Mouse (Mus musculus): ENCODE measurements around the gene Gm37240. TPM values are rescaled to one million over a fixed set of nuclear protein-coding genes. Genes with fewer than 3 reads are reported as not detected.

Gene Gm37240
- polyA plus RNA-seq, 1 experiment from 2014 or later = 12.7 TPM

- Histone ChIP-seq H3K36me3 (no peaks in the 10 kb centered on the region), H3K4me2 (no peak overlapping the region), H3K27ac (no peak overlapping the region), H3K9ac (no peak overlapping the region), H3K9me3 (replicated peaks) (no peaks in the 10 kb centered on the region), H3K27me3 (no peaks in the 10 kb centered on the region), H3K4me1 (replicated peaks) (no peaks in the 10 kb centered on the region), H3K4me3 (no peak overlapping the region)
- ATAC-seq (replicated peaks; ENCODE audit: insufficient number of reproducible peaks, insufficient read depth, low FRiP score, low read depth) = no peak
- 82% methylated on average over 5 of the region's 5 CpGs for WGBS
These were observed 723.9 kb downstream of the Gm37240 start for GRCm38 (mm10) chr3:85163396-85163795.

- Histone ChIP-seq H3K9ac (no peak overlapping the region), H3K4me3 (no peak overlapping the region), H3K36me3 (no peaks in the 10 kb centered on the region), H3K9me3 (replicated peaks) (no peaks in the 10 kb centered on the region), H3K27ac (no peak overlapping the region), H3K4me1 (replicated peaks) (no peaks in the 10 kb centered on the region), H3K4me2 (no peak overlapping the region), H3K27me3 (no peaks in the 10 kb centered on the region)
- ATAC-seq (replicated peaks; ENCODE audit: insufficient number of reproducible peaks, insufficient read depth, low FRiP score, low read depth) = no peak
- 86% methylated on average over 3 of the region's 3 CpGs for WGBS
These were observed 724.9 kb downstream of the Gm37240 start for GRCm38 (mm10) chr3:85162430-85162829.

GRCm38 (mm10) chr3:85160816-85161215 is 726.5 kb downstream of the Gm37240 start:
- Histone ChIP-seq H3K4me3 (no peak overlapping the region), H3K36me3 (no peaks in the 10 kb centered on the region), H3K27ac (no peak overlapping the region), H3K27me3 (no peaks in the 10 kb centered on the region), H3K9ac (no peak overlapping the region), H3K4me1 (replicated peaks) (no peaks in the 10 kb centered on the region), H3K4me2 (no peak overlapping the region), H3K9me3 (replicated peaks) (no peaks in the 10 kb centered on the region)
- WGBS = 79% methylated on average over 10 of the region's 10 CpGs
- ATAC-seq (replicated peaks; ENCODE audit: insufficient number of reproducible peaks, insufficient read depth, low FRiP score, low read depth) = no peak

- H3K9me3 ChIP-seq (replicated peaks) = no peaks in the 10 kb centered on the region
- no peaks in the 10 kb centered on the region for H3K36me3 ChIP-seq
- H3K4me2 ChIP-seq = no peak overlapping the region
- WGBS = 78% methylated on average over 6 of the region's 6 CpGs
- ATAC-seq (replicated peaks; ENCODE audit: insufficient number of reproducible peaks, insufficient read depth, low FRiP score, low read depth) = no peak
- no peaks in the 10 kb centered on the region for H3K4me1 ChIP-seq (replicated peaks)
- no peaks in the 10 kb centered on the region for H3K27me3 ChIP-seq
- H3K4me3 ChIP-seq = no peak overlapping the region
- no peak overlapping the region for H3K9ac ChIP-seq
- H3K27ac ChIP-seq = no peak overlapping the region
These were observed 727.7 kb downstream of the Gm37240 start for GRCm38 (mm10) chr3:85159631-85160030.

- no peak for ATAC-seq (replicated peaks; ENCODE audit: insufficient number of reproducible peaks, insufficient read depth, low FRiP score, low read depth)
- no peaks in the 10 kb centered on the region for H3K27me3 ChIP-seq
- H3K27ac ChIP-seq = no peak overlapping the region
- no peak overlapping the region for H3K4me3 ChIP-seq
- no peak overlapping the region for H3K4me2 ChIP-seq
- H3K36me3 ChIP-seq = no peaks in the 10 kb centered on the region
- H3K9me3 ChIP-seq (replicated peaks) = no peaks in the 10 kb centered on the region
- no peak overlapping the region for H3K9ac ChIP-seq
- WGBS = 63% methylated on average over 4 of the region's 4 CpGs
- peaks cover 10% of the 10 kb centered on the region for H3K4me1 ChIP-seq (replicated peaks)
These were observed 738.5 kb downstream of the Gm37240 start for GRCm38 (mm10) chr3:85148816-85149215.

GRCm38 (mm10) chr3:85148038-85148550 is 739.2 kb downstream of the Gm37240 start:
- no peak overlapping the region for H3K4me2 ChIP-seq
- H3K9me3 ChIP-seq (replicated peaks) = no peaks in the 10 kb centered on the region
- 83% methylated on average over 6 of the region's 6 CpGs for WGBS
- H3K27ac ChIP-seq = no peak overlapping the region
- H3K27me3 ChIP-seq = no peaks in the 10 kb centered on the region
- ATAC-seq (replicated peaks; ENCODE audit: insufficient number of reproducible peaks, insufficient read depth, low FRiP score, low read depth) = no peak
- no peaks in the 10 kb centered on the region for H3K36me3 ChIP-seq
- no peak overlapping the region for H3K4me3 ChIP-seq
- peaks cover 10% of the 10 kb centered on the region for H3K4me1 ChIP-seq (replicated peaks)
- H3K9ac ChIP-seq = no peak overlapping the region

GRCm38 (mm10) chr3:85145568-85145967 is 741.8 kb downstream of the Gm37240 start:
- Histone ChIP-seq H3K36me3 (no peaks in the 10 kb centered on the region), H3K4me3 (no peak overlapping the region), H3K4me1 (replicated peaks) (peaks cover 10% of the 10 kb centered on the region), H3K27me3 (no peaks in the 10 kb centered on the region), H3K4me2 (no peak overlapping the region), H3K9ac (no peak overlapping the region), H3K9me3 (replicated peaks) (no peaks in the 10 kb centered on the region), H3K27ac (no peak overlapping the region)
- no peak for ATAC-seq (replicated peaks; ENCODE audit: insufficient number of reproducible peaks, insufficient read depth, low FRiP score, low read depth)
- 19% methylated on average over 7 of the region's 7 CpGs for WGBS

GRCm38 (mm10) chr3:85145076-85145475 is 742.2 kb downstream of the Gm37240 start:
- Histone ChIP-seq H3K36me3 (no peaks in the 10 kb centered on the region), H3K4me1 (replicated peaks) (peaks cover 7% of the 10 kb centered on the region), H3K4me3 (no peak overlapping the region), H3K9ac (no peak overlapping the region), H3K4me2 (no peak overlapping the region), H3K27ac (no peak overlapping the region), H3K9me3 (replicated peaks) (no peaks in the 10 kb centered on the region), H3K27me3 (no peaks in the 10 kb centered on the region)
- WGBS = 85% methylated on average over 4 of the region's 4 CpGs
- no peak for ATAC-seq (replicated peaks; ENCODE audit: insufficient number of reproducible peaks, insufficient read depth, low FRiP score, low read depth)

GRCm38 (mm10) chr3:85144425-85144824 is 742.9 kb downstream of the Gm37240 start:
- no peak overlapping the region for H3K4me2 ChIP-seq
- H3K9me3 ChIP-seq (replicated peaks) = no peaks in the 10 kb centered on the region
- 81% methylated on average over 3 of the region's 3 CpGs for WGBS
- H3K9ac ChIP-seq = no peak overlapping the region
- no peak for ATAC-seq (replicated peaks; ENCODE audit: insufficient number of reproducible peaks, insufficient read depth, low FRiP score, low read depth)
- no peak overlapping the region for H3K4me3 ChIP-seq
- no peaks in the 10 kb centered on the region for H3K27me3 ChIP-seq
- no peaks in the 10 kb centered on the region for H3K36me3 ChIP-seq
- H3K4me1 ChIP-seq (replicated peaks) = peaks cover 1% of the 10 kb centered on the region
- no peak overlapping the region for H3K27ac ChIP-seq

GRCm38 (mm10) chr3:85140488-85140887 is 746.8 kb downstream of the Gm37240 start:
- H3K27ac ChIP-seq = no peak overlapping the region
- H3K9me3 ChIP-seq (replicated peaks) = no peaks in the 10 kb centered on the region
- no peak overlapping the region for H3K9ac ChIP-seq
- H3K4me2 ChIP-seq = no peak overlapping the region
- ATAC-seq (replicated peaks; ENCODE audit: insufficient number of reproducible peaks, insufficient read depth, low FRiP score, low read depth) = no peak
- H3K36me3 ChIP-seq = no peaks in the 10 kb centered on the region
- 46% methylated on average over 7 of the region's 7 CpGs for WGBS
- no peak overlapping the region for H3K4me3 ChIP-seq
- H3K27me3 ChIP-seq = no peaks in the 10 kb centered on the region
- H3K4me1 ChIP-seq (replicated peaks) = no peaks in the 10 kb centered on the region

GRCm38 (mm10) chr3:85138407-85138806 is 748.9 kb downstream of the Gm37240 start:
- Histone ChIP-seq H3K9me3 (replicated peaks) (no peaks in the 10 kb centered on the region), H3K9ac (no peak overlapping the region)
- ATAC-seq (replicated peaks; ENCODE audit: insufficient number of reproducible peaks, insufficient read depth, low FRiP score, low read depth) = no peak

GRCm38 (mm10) chr3:85133561-85133960 is 753.8 kb downstream of the Gm37240 start:
- Histone ChIP-seq H3K9me3 (replicated peaks) (no peaks in the 10 kb centered on the region), H3K9ac (no peak overlapping the region), H3K4me3 (no peak overlapping the region), H3K4me2 (no peak overlapping the region), H3K27ac (no peak overlapping the region), H3K27me3 (no peaks in the 10 kb centered on the region), H3K36me3 (no peaks in the 10 kb centered on the region), H3K4me1 (replicated peaks) (no peaks in the 10 kb centered on the region)
- no peak for ATAC-seq (replicated peaks; ENCODE audit: insufficient number of reproducible peaks, insufficient read depth, low FRiP score, low read depth)
- 87% methylated on average over 4 of the region's 4 CpGs for WGBS

More at GRCm38 (mm10) chr3:85138407-85138806, 748.9 kb downstream of the Gm37240 start:
- no peak overlapping the region for H3K4me3 ChIP-seq
- H3K4me2 ChIP-seq = no peak overlapping the region
- no peaks in the 10 kb centered on the region for H3K27me3 ChIP-seq
- H3K4me1 ChIP-seq (replicated peaks) = no peaks in the 10 kb centered on the region
- H3K36me3 ChIP-seq = no peaks in the 10 kb centered on the region
- no peak overlapping the region for H3K27ac ChIP-seq
- WGBS = 75% methylated on average over 2 of the region's 2 CpGs

Measured in heart, embryonic 15.5 days (tissue).